Mouse (Mus musculus) spleen, adult 2 months (tissue): ENCODE data around the gene Iqcg.

Experiments used
- CTCF ChIP-seq: fragments of 200-500 bp; IDR thresholded peaks from 2 replicates; pipeline ENCODE4 v1.5.1; 2011; ENCODE audit warnings: mild to moderate bottlenecking, inconsistent platforms; ENCODE audit not compliant: insufficient read depth, insufficient read length, insufficient replicate concordance; ENCODE audit errors: extremely low read depth
- POLR2A ChIP-seq: fragments of 200-500 bp; IDR thresholded peaks from 2 replicates; pipeline ENCODE4 v1.6.1; 2011; ENCODE audit warnings: low read depth, low read length, inconsistent platforms

- TF ChIP-seq CTCF (no peak), POLR2A (no peak)
These were observed 29.7 kb downstream of the Iqcg start for GRCm38 (mm10) chr16:33026357-33026756.
